Mouse (Mus musculus): Measurements from ENCODE around the gene Klk5.

GRCm38 (mm10) chr7:43874868-43875375 lies 33.2 kb downstream of the Klk5 start:
- TF ChIP-seq CTCF (IDR thresholded peaks at IDR 0.05; ENCODE audit: borderline replicate concordance, control insufficient read depth, extremely low read depth, insufficient read depth, low read length, poor library complexity), result no peak
- no peak for TF ChIP-seq POLR2A (IDR thresholded peaks at IDR 0.05; ENCODE audit: control insufficient read depth, extremely low read depth, insufficient read depth, low read length, poor library complexity)

All from thymus, adult 2 months (tissue).